Mouse (Mus musculus): ENCODE measurements around the gene Gtsf1. TPM values are rescaled to one million over a fixed set of nuclear protein-coding genes. Genes with fewer than 3 reads are reported as not detected.
A peak's percentile ranks its signal among the peaks of the same experiment; 100 is the strongest.

The Gtsf1 gene
- polyA plus RNA-seq, 1 experiment from 2014 or later, result not detected

GRCm38 (mm10) chr15:103362333-103362732, 67.9 kb downstream of the Gtsf1 start:
- H3K9ac ChIP-seq, result no peak overlapping the region
- H3K4me2 ChIP-seq, result no peak overlapping the region

GRCm38 (mm10) chr15:103361269-103361668, 69.0 kb downstream of the Gtsf1 start:
- no peaks in the 10 kb centered on the region for H3K9me3 ChIP-seq
- WGBS, result 96% methylated on average over 1 of the region's 1 CpGs

More at GRCm38 (mm10) chr15:103362333-103362732, 67.9 kb downstream of the Gtsf1 start:
- H3K4me3 ChIP-seq, result no peak overlapping the region
- H3K36me3 ChIP-seq (replicated peaks), result no peaks in the 10 kb centered on the region
- peaks cover 10% of the 10 kb centered on the region; the same call in 1 of the 2 replicates for H3K27me3 ChIP-seq (replicated peaks)
- H3K4me1 ChIP-seq, result peaks cover 17% of the 10 kb centered on the region
- ATAC-seq (replicated peaks), result no peak
- no peaks in the 10 kb centered on the region for H3K9me3 ChIP-seq
- 79% methylated on average over 7 of the region's 7 CpGs for whole genome bisulfite sequencing
- no peak overlapping the region for H3K27ac ChIP-seq

GRCm38 (mm10) chr15:103359869-103360602, 70.2 kb downstream of the Gtsf1 start:
- Histone ChIP-seq H3K4me2 (no peak overlapping the region), H3K36me3 (replicated peaks) (no peaks in the 10 kb centered on the region), H3K9ac (no peak overlapping the region), H3K27ac (no peak overlapping the region), H3K4me1 (no peaks in the 10 kb centered on the region), H3K27me3 (replicated peaks) (no peaks in the 10 kb centered on the region), H3K9me3 (no peaks in the 10 kb centered on the region), H3K4me3 (no peak overlapping the region)
- WGBS, result 89% methylated on average over 5 of the region's 5 CpGs
- ATAC-seq (replicated peaks), result no peak

More at GRCm38 (mm10) chr15:103361269-103361668, 69.0 kb downstream of the Gtsf1 start:
- Histone ChIP-seq H3K4me2 (no peak overlapping the region), H3K27me3 (replicated peaks) (0 out of 2 replicates have a peak, but pooled peaks cover 5% of the 10 kb centered on the region), H3K27ac (no peak overlapping the region), H3K4me1 (peaks cover 9% of the 10 kb centered on the region), H3K36me3 (replicated peaks) (no peaks in the 10 kb centered on the region), H3K9ac (no peak overlapping the region), H3K4me3 (no peak overlapping the region)
- no peak for ATAC-seq (replicated peaks)

GRCm38 (mm10) chr15:103359122-103359510, 71.2 kb downstream of the Gtsf1 start:
- Histone ChIP-seq H3K9me3 (no peaks in the 10 kb centered on the region), H3K36me3 (replicated peaks) (no peaks in the 10 kb centered on the region), H3K4me1 (no peaks in the 10 kb centered on the region), H3K4me2 (no peak overlapping the region), H3K4me3 (no peak overlapping the region), H3K27me3 (replicated peaks) (no peaks in the 10 kb centered on the region), H3K9ac (no peak overlapping the region), H3K27ac (no peak overlapping the region)
- 86% methylated on average over 1 of the region's 1 CpGs for WGBS
- 0 out of 2 replicates have a peak, but pooled peaks have one; percentile 31 for ATAC-seq (replicated peaks)

GRCm38 (mm10) chr15:103358278-103359121, 71.8 kb downstream of the Gtsf1 start:
- Histone ChIP-seq H3K27ac (no peak overlapping the region), H3K27me3 (replicated peaks) (no peaks in the 10 kb centered on the region), H3K9me3 (no peaks in the 10 kb centered on the region), H3K36me3 (replicated peaks) (no peaks in the 10 kb centered on the region), H3K4me3 (no peak overlapping the region), H3K4me2 (no peak overlapping the region), H3K9ac (no peak overlapping the region), H3K4me1 (no peaks in the 10 kb centered on the region)
- WGBS, result 50% methylated on average over 4 of the region's 4 CpGs
- ATAC-seq (replicated peaks), result 0 out of 2 replicates have a peak, but pooled peaks have one; percentile 12

- ATAC-seq (replicated peaks), result no peak
- 93% methylated on average over 4 of the region's 4 CpGs for WGBS
- H3K9ac ChIP-seq, result no peak overlapping the region
- H3K36me3 ChIP-seq (replicated peaks), result no peaks in the 10 kb centered on the region
- no peaks in the 10 kb centered on the region for H3K9me3 ChIP-seq
- no peak overlapping the region for H3K4me3 ChIP-seq
- no peaks in the 10 kb centered on the region for H3K27me3 ChIP-seq (replicated peaks)
- H3K27ac ChIP-seq, result no peak overlapping the region
- H3K4me1 ChIP-seq, result no peaks in the 10 kb centered on the region
- H3K4me2 ChIP-seq, result no peak overlapping the region
Measured at GRCm38 (mm10) chr15:103357817-103358216, 72.5 kb downstream of the Gtsf1 start.

GRCm38 (mm10) chr15:103356130-103356529, 74.1 kb downstream of the Gtsf1 start:
- Histone ChIP-seq H3K4me1 (no peaks in the 10 kb centered on the region), H3K36me3 (replicated peaks) (no peaks in the 10 kb centered on the region), H3K4me2 (no peak overlapping the region), H3K27ac (no peak overlapping the region), H3K27me3 (replicated peaks) (no peaks in the 10 kb centered on the region), H3K9me3 (no peaks in the 10 kb centered on the region), H3K9ac (no peak overlapping the region), H3K4me3 (no peak overlapping the region)
- no peak for ATAC-seq (replicated peaks)
- WGBS, result 78% methylated on average over 4 of the region's 4 CpGs

GRCm38 (mm10) chr15:103355420-103355819, 74.8 kb downstream of the Gtsf1 start:
- Histone ChIP-seq H3K4me3 (no peak overlapping the region), H3K36me3 (replicated peaks) (no peaks in the 10 kb centered on the region), H3K4me2 (no peak overlapping the region), H3K9ac (no peak overlapping the region), H3K27me3 (replicated peaks) (no peaks in the 10 kb centered on the region), H3K9me3 (no peaks in the 10 kb centered on the region), H3K27ac (no peak overlapping the region), H3K4me1 (no peaks in the 10 kb centered on the region)
- WGBS, result 86% methylated on average over 4 of the region's 4 CpGs
- ATAC-seq (replicated peaks), result no peak

GRCm38 (mm10) chr15:103354690-103355089, 75.6 kb downstream of the Gtsf1 start:
- H3K4me3 ChIP-seq, result no peak overlapping the region

GRCm38 (mm10) chr15:103353511-103354256, 76.6 kb downstream of the Gtsf1 start:
- H3K4me1 ChIP-seq, result no peaks in the 10 kb centered on the region
- H3K4me2 ChIP-seq, result no peak overlapping the region
- ATAC-seq (replicated peaks), result no peak
- no peak overlapping the region for H3K4me3 ChIP-seq
- no peaks in the 10 kb centered on the region for H3K27me3 ChIP-seq (replicated peaks)
- no peaks in the 10 kb centered on the region for H3K36me3 ChIP-seq (replicated peaks)
- H3K9ac ChIP-seq, result no peak overlapping the region
- WGBS, result 92% methylated on average over 11 of the region's 11 CpGs
- H3K9me3 ChIP-seq, result no peaks in the 10 kb centered on the region
- no peak overlapping the region for H3K27ac ChIP-seq

More at GRCm38 (mm10) chr15:103354690-103355089, 75.6 kb downstream of the Gtsf1 start:
- Histone ChIP-seq H3K27me3 (replicated peaks) (no peaks in the 10 kb centered on the region), H3K36me3 (replicated peaks) (no peaks in the 10 kb centered on the region), H3K9ac (no peak overlapping the region), H3K4me1 (no peaks in the 10 kb centered on the region), H3K9me3 (no peaks in the 10 kb centered on the region), H3K4me2 (no peak overlapping the region), H3K27ac (no peak overlapping the region)
- 98% methylated on average over 2 of the region's 2 CpGs for WGBS
- no peak for ATAC-seq (replicated peaks)

GRCm38 (mm10) chr15:103352856-103353255, 77.4 kb downstream of the Gtsf1 start:
- no peaks in the 10 kb centered on the region for H3K27me3 ChIP-seq (replicated peaks)
- no peaks in the 10 kb centered on the region for H3K36me3 ChIP-seq (replicated peaks)
- H3K4me3 ChIP-seq, result no peak overlapping the region
- 40% methylated on average over 4 of the region's 4 CpGs for WGBS
- no peaks in the 10 kb centered on the region for H3K9me3 ChIP-seq
- H3K4me1 ChIP-seq, result no peaks in the 10 kb centered on the region
- H3K27ac ChIP-seq, result no peak overlapping the region
- H3K4me2 ChIP-seq, result no peak overlapping the region
- no peak overlapping the region for H3K9ac ChIP-seq
- ATAC-seq (replicated peaks), result 0 out of 2 replicates have a peak, but pooled peaks have one; percentile 5

Data from midbrain, embryonic 15.5 days (tissue).